In genomic region chr2:27745673-27746620, GRCm38 (mm10) we compare ENCODE assay signal across 9 mouse cellular contexts.
DNase-seq lines count a peak whose midpoint lies in the region; ATAC-seq lines count a peak whose summit lies in the region.
"Had no signal": no experiment of that assay in that cellular context is flagged by ENCODE, and none has a peak within 500 bp of the region (broad histone marks: within the 10 kb centered on the region; RNA-seq: fewer than 3 reads in every experiment).

No protein-coding gene starts in this region.

- peaks cover 41% of the 10 kb centered on the region for H3K4me1 ChIP-seq in heart, embryonic 16.5 days (ENCODE audit: control insufficient read depth, insufficient read depth, low read length)
- peaks cover 57% of the 10 kb centered on the region for H3K4me1 ChIP-seq in limb, embryonic 12.5 days (replicated peaks)
- peaks cover 35% of the 10 kb centered on the region for H3K4me1 ChIP-seq in neural tube, embryonic 12.5 days

- H3K9ac ChIP-seq in heart, embryonic 16.5 days (ENCODE audit: low read length), result peak overlapping the region; percentile 15; the same call in 1 of the 2 replicates
- peak overlapping the region; percentile 34; the same call in 1 of the 2 replicates for H3K9ac ChIP-seq in limb, embryonic 12.5 days (replicated peaks)
- no peak overlapping the region for H3K9ac ChIP-seq in neural tube, embryonic 12.5 days

- peak; percentile 55 to 67 for DNase-seq in layer of hippocampus, adult 18-20 months (ENCODE audit: low spot score in 2 of 2)
- DNase-seq in layer of hippocampus, postnatal 25 days (ENCODE audit: extremely low spot score in 1 of 2, low spot score in 1 of 2), result no peak
- DNase-seq in embryo, embryonic 10.5 days (ENCODE audit: low spot score), result peak; percentile 31
- DNase-seq in T-cell, adult 2 months (ENCODE audit: low spot score), result no peak
- no peak for DNase-seq in cerebellum, adult 8-10 months

- no peaks in the 10 kb centered on the region for H3K9me3 ChIP-seq in heart, embryonic 16.5 days (replicated peaks; ENCODE audit: control insufficient read depth, low read length)
- H3K9me3 ChIP-seq in limb, embryonic 12.5 days, result no peaks in the 10 kb centered on the region
- H3K9me3 ChIP-seq in neural tube, embryonic 12.5 days, result no peaks in the 10 kb centered on the region

- peak overlapping the region; percentile 79 for H3K27ac ChIP-seq in heart, embryonic 16.5 days (ENCODE audit: low read length)
- H3K27ac ChIP-seq in limb, embryonic 12.5 days, result peak overlapping the region; percentile 84
- H3K27ac ChIP-seq in neural tube, embryonic 12.5 days, result no peak overlapping the region

- WGBS in heart, embryonic 16.5 days, result 27% methylated on average over 18 of the region's 18 CpGs
- 11% methylated on average over 18 of the region's 18 CpGs for WGBS in limb, embryonic 12.5 days
- 26% methylated on average over 18 of the region's 18 CpGs for WGBS in neural tube, embryonic 12.5 days

- no peaks in the 10 kb centered on the region for H3K27me3 ChIP-seq in heart, embryonic 16.5 days (ENCODE audit: control insufficient read depth, insufficient read depth, low read length)
- no peaks in the 10 kb centered on the region for H3K27me3 ChIP-seq in limb, embryonic 12.5 days
- no peaks in the 10 kb centered on the region; the same call in 1 of the 2 replicates for H3K27me3 ChIP-seq in neural tube, embryonic 12.5 days (replicated peaks)
- H3K27me3 ChIP-seq: Patski had no signal

- ATAC-seq in heart, embryonic 16.5 days (replicated peaks; ENCODE audit: extremely low read depth, insufficient read depth, low FRiP score), result 0 out of 2 replicates have a peak, but pooled peaks have one; percentile 19
- no peak for ATAC-seq in limb, embryonic 12.5 days (ENCODE audit: insufficient number of reproducible peaks, insufficient read depth, low FRiP score, low TSS enrichment, low read depth)
- ATAC-seq in neural tube, embryonic 12.5 days (ENCODE audit: low FRiP score, low read depth), result peak; percentile 51

- H3K4me3 ChIP-seq in heart, embryonic 16.5 days (ENCODE audit: low read length), result no peak overlapping the region
- no peak overlapping the region for H3K4me3 ChIP-seq in limb, embryonic 12.5 days (replicated peaks)
- no peak overlapping the region for H3K4me3 ChIP-seq in neural tube, embryonic 12.5 days

- no peak overlapping the region for H3K4me2 ChIP-seq in heart, embryonic 16.5 days (ENCODE audit: low read depth, low read length)
- H3K4me2 ChIP-seq in limb, embryonic 12.5 days, result no peak overlapping the region
- H3K4me2 ChIP-seq in neural tube, embryonic 12.5 days (replicated peaks), result no peak overlapping the region

- peaks cover 31% of the 10 kb centered on the region for H3K36me3 ChIP-seq in heart, embryonic 16.5 days (ENCODE audit: control insufficient read depth, insufficient read depth)
- H3K36me3 ChIP-seq in limb, embryonic 12.5 days, result peaks cover 80% of the 10 kb centered on the region
- H3K36me3 ChIP-seq in neural tube, embryonic 12.5 days, result peaks cover 29% of the 10 kb centered on the region

Comparison
In these comparisons a context has a peak if more than half of its experiments do, and no peak if none do; other contexts are left out.
1. DNase-seq: peak in layer of hippocampus, adult 18-20 months (2 of 2) and embryo, embryonic 10.5 days (single experiment); none in layer of hippocampus, postnatal 25 days (0 of 2), T-cell, adult 2 months (single experiment) and cerebellum, adult 8-10 months (single experiment).